Mouse (Mus musculus): ENCODE data around the gene Ppp6r3.

The Ppp6r3 gene

GRCm38 (mm10) chr19:3428057-3428830, 147.3 kb downstream of the Ppp6r3 start:
- no peak for DNase-seq

GRCm38 (mm10) chr19:3424214-3424613, 151.3 kb downstream of the Ppp6r3 start:
- DNase-seq = no peak

- DNase-seq = peak; percentile 17
Observed at GRCm38 (mm10) chr19:3422981-3423380, 152.6 kb downstream of the Ppp6r3 start.

- DNase-seq = no peak
Observed at GRCm38 (mm10) chr19:3422488-3422887, 153.1 kb downstream of the Ppp6r3 start.

GRCm38 (mm10) chr19:3419251-3419650, 156.3 kb downstream of the Ppp6r3 start:
- no peak for DNase-seq

- DNase-seq = peak; percentile 39
Observed at GRCm38 (mm10) chr19:3414268-3414733, 161.2 kb downstream of the Ppp6r3 start, which contains the start of gene Gal. Gene Gal (minus strand): TSS chr19:3414544.

GRCm38 (mm10) chr19:3405531-3406281, 169.8 kb downstream of the Ppp6r3 start:
- no peak for DNase-seq

Measured in lung, postnatal 14 days (tissue).